Comparison of ENCODE assay signal across 12 mouse cellular contexts in genomic region chr17:64138036-64138717, GRCm38 (mm10).
"Had no signal": no experiment of that assay in that cellular context is flagged by ENCODE, and none has a peak within 500 bp of the region (broad histone marks: within the 10 kb centered on the region; RNA-seq: fewer than 3 reads in every experiment).

No protein-coding gene starts in this region.

- H3K4me3 ChIP-seq: limb, embryonic 12.5 days; liver, embryonic 13.5 days; midbrain, embryonic 13.5 days; stomach, embryonic 15.5 days had no signal

- H3K4me1 ChIP-seq: liver, embryonic 13.5 days; stomach, embryonic 15.5 days had no signal

- H3K27me3 ChIP-seq: limb, embryonic 12.5 days; liver, embryonic 13.5 days; midbrain, embryonic 13.5 days; stomach, embryonic 15.5 days had no signal

- H3K9me3 ChIP-seq: limb, embryonic 12.5 days; liver, embryonic 13.5 days; midbrain, embryonic 13.5 days; stomach, embryonic 15.5 days had no signal

- ATAC-seq: intestine, postnatal 0 days; liver, postnatal 0 days; midbrain, embryonic 13.5 days had no signal

- DNase-seq: kidney, adult 8-10 months; kidney, postnatal 25 days; liver; liver, embryonic 13.5 days; liver, postnatal 0 days; right cerebral cortex, postnatal 4 days; thymus, adult 18-20 months; thymus, postnatal 25 days had no signal

- H3K27ac ChIP-seq: limb, embryonic 12.5 days; liver, embryonic 13.5 days; midbrain, embryonic 13.5 days; stomach, embryonic 15.5 days had no signal

- H3K4me2 ChIP-seq: limb, embryonic 12.5 days; liver, embryonic 13.5 days; midbrain, embryonic 13.5 days; stomach, embryonic 15.5 days had no signal

- H3K9ac ChIP-seq: limb, embryonic 12.5 days; liver, embryonic 13.5 days; liver, postnatal 0 days; midbrain, embryonic 13.5 days; stomach, embryonic 15.5 days had no signal
